Mouse (Mus musculus) cerebellum, adult 2 months (tissue): ENCODE results near the gene Smc1a. TPM values are rescaled to one million over a fixed set of nuclear protein-coding genes. Genes with fewer than 3 reads are reported as not detected.
"Not testable (repeated sequence)": the region's sequence is repeated elsewhere in the genome, so short reads cannot be mapped to it uniquely, and the experiment has no call there.

Experiments used
- DNase-seq, 2 experiments: peaks; one replicate each; pipeline ENCODE4 v3.0.0; 2021
- H3K27ac ChIP-seq: fragments of 200-500 bp; 2 replicates; pipeline ENCODE4 v1.5.1; 2012; ENCODE audit warnings: low read length, control low read depth, inconsistent platforms; ENCODE audit not compliant: insufficient read depth
- H3K27me3 ChIP-seq: fragments of 200-500 bp; 2 replicates; pipeline ENCODE4 v1.6.1; 2012; ENCODE audit warnings: inconsistent platforms, mild to moderate bottlenecking, low read length, moderate library complexity; ENCODE audit not compliant: control insufficient read depth, insufficient read depth
- H3K4me1 ChIP-seq: fragments of 200-500 bp; 2 replicates; pipeline ENCODE4 v1.6.1; 2011; ENCODE audit warnings: low read length; ENCODE audit not compliant: control insufficient read depth, insufficient read depth
- H3K4me3 ChIP-seq: fragments of 200-500 bp; replicated peaks from 2 replicates; pipeline ENCODE3; 2011; ENCODE audit warnings: mild to moderate bottlenecking, low read depth, low read length, control low read depth; ENCODE audit not compliant: insufficient read depth
- CTCF ChIP-seq: fragments of 200-500 bp; IDR thresholded peaks from 2 replicates; pipeline ENCODE4 v1.5.1; 2011; ENCODE audit warnings: low read depth, mild to moderate bottlenecking, control low read depth, low read length, moderate library complexity, borderline replicate concordance; ENCODE audit not compliant: insufficient read depth
- POLR2A ChIP-seq: fragments of 200-500 bp; IDR thresholded peaks from 2 replicates; pipeline ENCODE4 v1.6.1; 2011; ENCODE audit warnings: low read length, control low read depth, borderline replicate concordance; ENCODE audit not compliant: insufficient read depth
- WGBS: fragments of 180-500 bp; shearing (Covaris S2); methylation state at CpG from one replicate; pipeline ENCODE4 v1.1.7; 2018; 5-methylcytosine and 5-hydroxymethylcytosine counted together
- polyA plus RNA-seq: library from polyadenylated mRNA; depleted of rRNA; stranded (reverse); fragments of >200 nt; gene quantifications from 2 replicates; pipeline ENCODE4 v1.2.3, GENCODE M21; 2012

The Smc1a gene
- polyA plus RNA-seq, 1 experiment, result 59.9 TPM

- 18% methylated on average over 11 of the region's 11 CpGs for WGBS
- H3K27ac ChIP-seq, result no peak overlapping the region; the same call in 1 of the 2 replicates
- DNase-seq, result no peak
These were observed 477 bp upstream of the Smc1a start for GRCm38 (mm10) chrX:152015752-152016150.

DNA sequence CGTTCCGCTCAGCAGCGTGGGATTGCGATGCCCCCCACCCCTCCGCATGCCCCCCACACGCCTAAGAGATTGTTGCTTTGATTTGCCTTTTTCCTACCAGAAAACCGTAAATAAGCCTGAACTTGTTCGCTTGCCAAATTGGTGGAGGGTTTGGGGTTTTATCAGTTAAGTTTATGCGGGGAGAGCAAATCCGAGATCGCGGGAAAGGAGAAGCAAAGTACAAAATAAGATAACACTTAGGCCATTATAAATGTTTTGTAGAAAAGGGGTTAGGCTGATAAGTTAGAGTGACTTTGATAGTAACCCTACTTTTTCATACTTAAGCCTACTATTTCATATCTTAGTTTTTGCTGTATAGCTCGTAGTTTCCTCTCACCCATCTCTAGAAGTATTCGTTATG lies 958 bp downstream of the Smc1a start:
- TF ChIP-seq CTCF (no peak), POLR2A (no peak)
- no peaks in the 10 kb centered on the region for H3K4me1 ChIP-seq
- H3K4me3 ChIP-seq, result peak overlapping the region; percentile 78
- no peaks in the 10 kb centered on the region for H3K27me3 ChIP-seq
- 13% methylated on average over 14 of the region's 14 CpGs for WGBS
- H3K27ac ChIP-seq, result no peak overlapping the region
- DNase-seq, result peak in 1 of 2 experiments; percentile 9

More at GRCm38 (mm10) chrX:152015752-152016150, 477 bp upstream of the Smc1a start:
- Histone ChIP-seq H3K27me3 (no peaks in the 10 kb centered on the region), H3K4me3 (peak overlapping the region; percentile 78), H3K4me1 (no peaks in the 10 kb centered on the region)
- no peak for TF ChIP-seq CTCF
- no peak for TF ChIP-seq POLR2A

DNA sequence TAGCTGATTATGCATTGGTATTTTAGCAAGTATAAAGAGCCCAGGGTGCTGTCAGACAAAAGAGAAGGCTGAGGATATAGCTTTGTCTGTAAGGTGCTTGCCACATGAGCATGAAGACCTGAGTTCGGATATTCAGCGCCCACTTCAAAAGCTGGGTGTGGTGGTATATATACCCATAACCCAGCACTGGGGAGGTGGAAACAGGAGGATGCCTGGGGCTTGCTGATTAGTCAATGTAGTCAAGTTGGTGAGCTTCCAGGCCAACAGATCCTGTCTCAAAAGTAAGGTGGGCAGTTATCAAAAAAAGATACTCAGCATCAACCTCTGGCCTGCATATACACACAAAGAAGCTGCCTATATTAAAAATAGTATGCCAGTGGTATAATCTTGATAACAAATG lies 3.1 kb downstream of the Smc1a start:
- Histone ChIP-seq H3K4me3 (no peak overlapping the region), H3K4me1 (no peaks in the 10 kb centered on the region), H3K27me3 (no peaks in the 10 kb centered on the region), H3K27ac (no peak overlapping the region)
- 81% methylated on average over 2 of the region's 2 CpGs for WGBS
- no peak for TF ChIP-seq CTCF
- no peak for TF ChIP-seq POLR2A
- no peak for DNase-seq

GRCm38 (mm10) chrX:152039865-152040264 lies 23.6 kb downstream of the Smc1a start:
- Histone ChIP-seq H3K27me3 (no peaks in the 10 kb centered on the region), H3K27ac (no peak overlapping the region), H3K4me3 (no peak overlapping the region), H3K4me1 (no peaks in the 10 kb centered on the region)
- TF ChIP-seq POLR2A (no peak), CTCF (no peak)
- no peak for DNase-seq

DNA sequence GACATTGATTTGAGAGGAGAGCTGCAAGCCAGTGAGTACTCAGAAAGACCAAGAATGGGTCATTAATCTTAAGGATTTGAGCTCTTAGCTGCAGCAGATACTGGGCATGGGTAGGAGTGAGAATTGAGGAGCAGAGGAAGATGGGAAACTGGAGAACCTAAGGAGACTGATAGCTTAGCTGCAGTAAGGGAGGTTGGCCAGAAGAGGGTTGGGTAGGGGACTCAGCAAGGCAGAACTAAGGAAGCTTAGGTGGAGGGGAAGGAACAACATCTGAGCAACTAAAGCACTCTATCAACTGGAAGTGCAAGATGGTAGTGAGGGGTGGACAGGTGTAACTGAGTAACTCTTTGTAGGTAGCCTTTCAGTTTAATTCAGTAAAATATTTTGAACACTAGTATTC lies 31.0 kb downstream of the Smc1a start:
- DNase-seq, result no peak
- no peak overlapping the region for H3K27ac ChIP-seq
- no peaks in the 10 kb centered on the region for H3K4me1 ChIP-seq
- TF ChIP-seq CTCF (no peak), POLR2A (no peak)
- H3K4me3 ChIP-seq, result no peak overlapping the region
- no peaks in the 10 kb centered on the region for H3K27me3 ChIP-seq

DNA sequence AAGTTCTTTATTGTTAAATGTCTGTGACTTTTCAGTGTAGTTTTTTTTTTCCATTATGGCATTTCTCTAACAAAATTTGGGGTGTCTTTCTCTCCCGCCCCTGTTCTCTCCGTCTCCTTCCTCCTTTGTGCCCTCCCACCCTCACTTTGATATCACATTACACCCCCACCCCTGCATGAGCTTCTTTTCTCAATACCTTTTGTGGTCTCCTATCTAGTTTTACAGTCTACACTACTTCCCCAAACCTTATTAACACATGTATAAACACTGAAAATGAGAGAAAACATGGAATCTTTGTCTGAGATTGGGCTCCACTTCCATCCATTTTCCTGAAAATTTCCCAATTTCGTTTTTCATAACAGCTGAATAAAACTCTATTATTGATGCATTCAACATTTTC lies 36.3 kb downstream of the Smc1a start:
- 82% methylated on average over 3 of the region's 3 CpGs for WGBS
- H3K4me3 ChIP-seq, result no peak overlapping the region
- DNase-seq, result no peak
- no peaks in the 10 kb centered on the region for H3K4me1 ChIP-seq
- TF ChIP-seq POLR2A, result no peak
- TF ChIP-seq CTCF, result no peak
- H3K27ac ChIP-seq, result no peak overlapping the region
- H3K27me3 ChIP-seq, result no peaks in the 10 kb centered on the region

DNA sequence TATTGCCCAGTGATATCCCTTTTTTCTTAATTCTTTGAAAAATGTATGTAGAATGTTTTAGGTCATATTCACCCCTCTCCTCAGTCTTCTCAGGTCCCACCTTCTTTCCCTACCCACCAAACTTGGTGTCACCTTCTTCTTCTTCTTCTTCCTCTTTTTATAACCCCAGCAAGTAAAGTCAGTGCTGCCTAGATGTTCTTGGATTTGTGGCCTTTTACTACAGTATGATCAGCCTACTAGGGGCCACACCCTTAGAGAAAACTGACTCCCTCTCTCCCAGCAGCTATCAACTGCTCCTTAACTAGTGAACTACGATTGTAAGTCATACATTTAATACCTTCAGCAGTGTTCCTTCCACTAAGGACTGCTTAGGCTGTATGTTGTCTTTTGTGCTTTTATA lies 37.9 kb downstream of the Smc1a start:
- H3K4me1 ChIP-seq, result no peaks in the 10 kb centered on the region
- TF ChIP-seq POLR2A (no peak), CTCF (no peak)
- no peaks in the 10 kb centered on the region for H3K27me3 ChIP-seq
- no peak overlapping the region for H3K27ac ChIP-seq
- WGBS, result 87% methylated on average over 1 of the region's 1 CpGs
- H3K4me3 ChIP-seq, result no peak overlapping the region
- DNase-seq, result no peak

DNA sequence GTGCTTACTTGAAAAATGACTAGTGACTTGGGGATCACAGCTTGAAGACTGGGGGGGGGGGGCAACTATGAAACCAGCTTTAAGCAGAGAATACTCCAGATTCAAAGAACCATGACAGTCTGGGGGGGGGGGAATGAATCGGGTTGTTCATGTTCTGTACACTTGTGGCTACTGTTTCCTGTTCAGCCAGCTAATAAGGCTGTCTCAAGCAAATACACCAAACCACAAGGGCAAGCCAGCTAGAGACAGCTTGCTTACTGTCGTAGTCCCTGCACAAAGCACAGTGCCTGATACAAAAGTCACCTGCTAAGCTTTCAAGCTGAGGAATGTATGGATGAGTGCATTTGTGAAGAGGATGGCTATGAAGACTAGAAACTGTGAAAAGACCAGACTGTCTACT lies 49.4 kb downstream of the Smc1a start:
- WGBS, result 53% methylated on average over 2 of the region's 2 CpGs

GRCm38 (mm10) chrX:152067789-152068188 lies 51.6 kb downstream of the Smc1a start:
- H3K27me3 ChIP-seq, result no peaks in the 10 kb centered on the region
- DNase-seq, result no peak
- no peak overlapping the region for H3K4me3 ChIP-seq
- 59% methylated on average over 1 of the region's 1 CpGs for WGBS
- TF ChIP-seq CTCF (no peak), POLR2A (no peak)
- no peak overlapping the region for H3K27ac ChIP-seq
- H3K4me1 ChIP-seq, result no peaks in the 10 kb centered on the region

More for the DNA sequence above, 49.4 kb downstream of the Smc1a start:
- Histone ChIP-seq H3K4me1 (no peaks in the 10 kb centered on the region), H3K27ac (no peak overlapping the region), H3K27me3 (no peaks in the 10 kb centered on the region), H3K4me3 (no peak overlapping the region)
- no peak for DNase-seq
- TF ChIP-seq CTCF, result no peak
- no peak for TF ChIP-seq POLR2A

DNA sequence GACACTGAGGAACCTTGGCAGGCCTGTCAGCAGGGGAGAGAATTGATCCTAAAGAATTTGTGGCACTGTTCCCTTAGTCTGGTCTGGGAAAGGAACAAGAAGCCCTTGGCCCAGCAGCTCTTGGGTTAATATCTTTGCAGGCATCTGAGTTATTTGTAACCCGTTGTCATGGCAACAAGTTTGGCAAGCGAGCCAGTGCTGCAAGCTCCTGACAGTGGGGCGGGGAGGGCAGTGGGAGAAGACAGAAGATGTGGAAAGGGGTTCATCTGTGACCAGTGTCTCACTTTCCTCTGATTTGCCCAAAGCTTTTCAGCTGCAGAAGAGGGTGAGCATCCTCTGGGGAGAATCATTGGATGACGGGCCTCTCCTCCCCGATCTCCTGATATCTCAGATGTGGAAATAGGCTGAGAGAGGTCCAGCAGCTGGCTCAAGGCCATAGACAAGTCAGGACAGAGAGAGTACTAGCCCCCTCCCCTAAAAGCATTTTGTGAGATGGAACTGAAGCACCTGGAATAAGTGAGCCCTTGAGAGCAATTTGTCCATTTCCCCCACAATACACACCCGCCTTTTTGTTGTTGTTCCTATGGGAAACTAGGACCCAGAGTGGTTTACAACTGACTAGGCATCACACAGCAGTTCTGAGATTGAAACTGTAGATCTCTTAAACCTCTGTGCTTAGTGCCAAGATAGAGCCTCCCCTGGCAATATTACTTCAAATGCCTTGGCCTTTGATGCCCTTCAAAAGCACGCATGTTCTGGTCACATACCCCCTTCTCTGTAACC lies 73.8 kb downstream of the Smc1a start:
- H3K4me1 ChIP-seq, H3K27me3 ChIP-seq, H3K27ac ChIP-seq, H3K4me3 ChIP-seq: not testable (repeated sequence)
- DNase-seq, result peak; percentile 13 to 33
- 21% methylated on average over 7 of the region's 7 CpGs for WGBS
